Mouse (Mus musculus) spleen, adult 2 months (tissue): Measurements from ENCODE around the gene Cnpy2.

Experiments used
- CTCF ChIP-seq: fragments of 200-500 bp; IDR thresholded peaks from 2 replicates; pipeline ENCODE4 v1.5.1; 2011; ENCODE audit warnings: mild to moderate bottlenecking, inconsistent platforms; ENCODE audit not compliant: insufficient read depth, insufficient read length, insufficient replicate concordance; ENCODE audit errors: extremely low read depth
- POLR2A ChIP-seq: fragments of 200-500 bp; IDR thresholded peaks from 2 replicates; pipeline ENCODE4 v1.6.1; 2011; ENCODE audit warnings: low read depth, low read length, inconsistent platforms

DNA sequence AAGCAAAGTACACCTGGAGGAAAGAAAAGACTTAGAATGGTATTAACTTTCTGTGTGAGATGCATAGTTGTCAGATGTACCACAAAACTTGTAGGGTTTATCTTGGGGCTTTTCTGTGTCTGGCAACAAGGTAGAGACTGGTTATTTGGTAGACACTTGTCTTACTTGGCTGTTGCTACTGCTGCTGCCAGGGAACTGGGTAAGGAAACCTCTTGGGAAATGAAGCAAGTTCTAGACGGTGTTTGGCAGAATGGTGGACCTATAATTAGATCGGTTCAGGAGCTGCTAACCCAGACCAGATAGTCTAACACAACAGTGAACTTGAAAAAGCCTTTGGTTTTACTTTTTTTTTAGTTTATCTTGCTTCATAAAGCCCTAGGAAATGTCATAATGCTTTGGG lies 16.7 kb downstream of the Cnpy2 start:
- TF ChIP-seq CTCF (no peak), POLR2A (no peak)
